Mouse (Mus musculus) thymus, postnatal 36 days (tissue): ENCODE measurements around the gene Has3.
"Not testable (repeated sequence)": the region's sequence is repeated elsewhere in the genome, so short reads cannot be mapped to it uniquely, and the experiment has no call there.

ENCODE experiments used
- DNase-seq, 2 experiments: peaks; one replicate each; pipeline ENCODE4 v3.0.0; 2022; ENCODE audit warnings: mixed read lengths in 2 of 2

Has3 gene

GRCm38 (mm10) chr8:106870051-106870450, at the start of gene Has3:
TSS of gene Has3 (plus strand) at chr8:106870242.
- DNase-seq: no peak

GRCm38 (mm10) chr8:106820553-106821515, 49.2 kb upstream of the Has3 start:
- DNase-seq: no peak

GRCm38 (mm10) chr8:106828921-106829320, 41.1 kb upstream of the Has3 start:
- DNase-seq: no peak

GRCm38 (mm10) chr8:106829526-106830045, 40.5 kb upstream of the Has3 start:
- DNase-seq: no peak

GRCm38 (mm10) chr8:106834899-106835298, 35.1 kb upstream of the Has3 start:
- DNase-seq: no peak

GRCm38 (mm10) chr8:106836525-106836924, 33.5 kb upstream of the Has3 start:
- no peak for DNase-seq

GRCm38 (mm10) chr8:106838803-106839202, 31.2 kb upstream of the Has3 start:
- DNase-seq: no peak

- DNase-seq: no peak
These were observed 30.6 kb upstream of the Has3 start for GRCm38 (mm10) chr8:106839209-106840001.

GRCm38 (mm10) chr8:106850034-106850433, 20.0 kb upstream of the Has3 start:
- no peak for DNase-seq

- DNase-seq: no peak
These were observed 15.4 kb upstream of the Has3 start for GRCm38 (mm10) chr8:106854534-106855241.

- no peak for DNase-seq
These were observed 14.8 kb upstream of the Has3 start for GRCm38 (mm10) chr8:106855242-106855562.

- DNase-seq: no peak
These were observed 7.2 kb upstream of the Has3 start for GRCm38 (mm10) chr8:106862845-106863244.

GRCm38 (mm10) chr8:106865354-106865753, 4.7 kb upstream of the Has3 start:
- no peak for DNase-seq

GRCm38 (mm10) chr8:106870537-106871327, 690 bp downstream of the Has3 start:
- peak; percentile 26 to 42 for DNase-seq

- no peak for DNase-seq
These were observed 1.4 kb downstream of the Has3 start for GRCm38 (mm10) chr8:106871328-106871926.

GRCm38 (mm10) chr8:106871931-106872371, 1.9 kb downstream of the Has3 start:
- no peak for DNase-seq

- no peak for DNase-seq
These were observed 2.5 kb downstream of the Has3 start for GRCm38 (mm10) chr8:106872454-106873034.

GRCm38 (mm10) chr8:106880121-106880707, 10.2 kb downstream of the Has3 start:
- no peak for DNase-seq

GRCm38 (mm10) chr8:106884094-106884493, 14.1 kb downstream of the Has3 start:
- not testable (repeated sequence) for DNase-seq

GRCm38 (mm10) chr8:106884826-106885400, 14.9 kb downstream of the Has3 start:
- not testable (repeated sequence) for DNase-seq
